Mouse (Mus musculus) kidney, embryonic 14.5 days (tissue): ENCODE data around the gene Smim10l2a. TPM values are rescaled to one million over a fixed set of nuclear protein-coding genes. Genes with fewer than 3 reads are reported as not detected.
"Not testable (repeated sequence)": the region's sequence is repeated elsewhere in the genome, so short reads cannot be mapped to it uniquely, and the experiment has no call there.

Experiments
- ATAC-seq: fragments of 200-750 bp; cut with Nextera tagmentation; 2 replicates; pipeline ENCODE4 v1.8.0; 2017; ENCODE audit warnings: moderate number of reproducible peaks, mild to moderate bottlenecking, moderate TSS enrichment, moderate library complexity; ENCODE audit not compliant: low FRiP score, low TSS enrichment
- H3K27ac ChIP-seq: fragments of 300-500 bp; sonication (generic); 2 replicates; pipeline ENCODE4 v1.5.1; 2014; ENCODE audit warnings: low read depth, mild to moderate bottlenecking, low read length, moderate library complexity, mixed read lengths
- H3K27me3 ChIP-seq: fragments of 300-500 bp; sonication (generic); 2 replicates; pipeline ENCODE4 v1.6.1; 2014; ENCODE audit warnings: mild to moderate bottlenecking, low read length; ENCODE audit not compliant: control insufficient read depth, insufficient read depth
- H3K36me3 ChIP-seq: fragments of 300-500 bp; sonication (generic); 2 replicates; pipeline ENCODE4 v1.6.1; 2014; ENCODE audit warnings: low read length, mixed read lengths; ENCODE audit not compliant: control insufficient read depth, insufficient read depth
- H3K4me1 ChIP-seq: fragments of 300-500 bp; sonication (generic); 2 replicates; pipeline ENCODE4 v1.6.1; 2014; ENCODE audit warnings: low read length, mixed read lengths; ENCODE audit not compliant: control insufficient read depth, insufficient read depth
- H3K4me2 ChIP-seq: fragments of 300-500 bp; sonication (generic); replicated peaks from 2 replicates; pipeline ENCODE4 v1.6.1; 2014; ENCODE audit warnings: low read depth, mild to moderate bottlenecking, low read length
- H3K4me3 ChIP-seq: fragments of 300-500 bp; sonication (generic); 2 replicates; pipeline ENCODE4 v1.5.1; 2014; ENCODE audit warnings: mild to moderate bottlenecking, low read length
- H3K9ac ChIP-seq: fragments of 300-500 bp; sonication (generic); 2 replicates; pipeline ENCODE4 v1.6.1; 2014; ENCODE audit warnings: low read depth, mild to moderate bottlenecking, low read length, moderate library complexity
- H3K9me3 ChIP-seq: fragments of 300-500 bp; sonication (generic); 2 replicates; pipeline ENCODE4 v1.6.1; 2016; ENCODE audit warnings: low read length; ENCODE audit not compliant: control insufficient read depth
- WGBS: fragments of 180-500 bp; shearing (Covaris S2); extraction: QIAGEN DNeasy Blood & Tissue Kit; methylation state at CpG from one replicate; pipeline ENCODE4 v1.1.7; 2014; 5-methylcytosine and 5-hydroxymethylcytosine counted together
- polyA plus RNA-seq: library from polyadenylated mRNA; unstranded; fragments of >200 nt; fragmentation: Nextera tagmentation; extraction: Ambion mirVana; gene quantifications from 2 replicates; pipeline ENCODE4 v1.2.1, GENCODE M21; 2014

Gene Smim10l2a
- polyA plus RNA-seq = 5.2 and 5.3 TPM in 2 replicates

- 16% methylated on average over 47 of the region's 56 CpGs for WGBS
- not testable (repeated sequence) for H3K4me1 ChIP-seq, H3K27ac ChIP-seq, H3K27me3 ChIP-seq, H3K9me3 ChIP-seq, H3K36me3 ChIP-seq
- Histone ChIP-seq H3K4me3 (peak within 1 kb of the TSS; percentile 40), H3K4me2 (peak within 1 kb of the TSS; percentile 43), H3K9ac (0 out of 2 replicates have a peak within 1 kb of the TSS, but pooled peaks have one; percentile 7)
- ATAC-seq = peak; percentile 95
These were observed at the start of gene Smim10l2a for GRCm38 (mm10) chrX:56374431-56375128. Smim10l2a (plus strand) TSS chrX:56374586.

- Histone ChIP-seq H3K4me1 (no peaks in the 10 kb centered on the region), H3K36me3 (no peaks in the 10 kb centered on the region), H3K27ac (no peak overlapping the region), H3K4me2 (no peak overlapping the region), H3K27me3 (no peaks in the 10 kb centered on the region), H3K9me3 (no peaks in the 10 kb centered on the region), H3K9ac (no peak overlapping the region), H3K4me3 (no peak overlapping the region)
- 59% methylated on average over 3 of the region's 3 CpGs for WGBS
- no peak for ATAC-seq
These were observed 42.3 kb upstream of the Smim10l2a start for GRCm38 (mm10) chrX:56332046-56332445.

- Histone ChIP-seq H3K27me3 (no peaks in the 10 kb centered on the region), H3K4me2 (no peak overlapping the region), H3K36me3 (no peaks in the 10 kb centered on the region), H3K9ac (no peak overlapping the region), H3K4me3 (no peak overlapping the region), H3K4me1 (no peaks in the 10 kb centered on the region), H3K9me3 (no peaks in the 10 kb centered on the region), H3K27ac (no peak overlapping the region)
- no peak for ATAC-seq
These were observed 34.1 kb upstream of the Smim10l2a start for GRCm38 (mm10) chrX:56340305-56340704.

GRCm38 (mm10) chrX:56342921-56343320 lies 31.5 kb upstream of the Smim10l2a start:
- no peak overlapping the region for H3K9ac ChIP-seq
- 84% methylated on average over 3 of the region's 3 CpGs for WGBS
- no peak for ATAC-seq

GRCm38 (mm10) chrX:56346176-56346931 lies 28.0 kb upstream of the Smim10l2a start, which contains the start of gene Zfp449:
Zfp449 (plus strand) TSS chrX:56346400.
- Histone ChIP-seq H3K4me1 (no peaks in the 10 kb centered on the region), H3K27me3 (no peaks in the 10 kb centered on the region), H3K9ac (peak within 1 kb of the TSS; percentile 69), H3K36me3 (no peaks in the 10 kb centered on the region; the same call in 1 of the 2 replicates), H3K27ac (no peak within 1 kb of the TSS), H3K4me2 (peak within 1 kb of the TSS; percentile 42), H3K9me3 (no peaks in the 10 kb centered on the region), H3K4me3 (peak within 1 kb of the TSS; percentile 55)
- ATAC-seq = peak; percentile 99
- WGBS = 27% methylated on average over 39 of the region's 39 CpGs

More at GRCm38 (mm10) chrX:56342921-56343320, 31.5 kb upstream of the Smim10l2a start:
- Histone ChIP-seq H3K4me1 (no peaks in the 10 kb centered on the region), H3K4me2 (no peak overlapping the region), H3K27me3 (no peaks in the 10 kb centered on the region), H3K4me3 (no peak overlapping the region), H3K36me3 (no peaks in the 10 kb centered on the region), H3K27ac (no peak overlapping the region), H3K9me3 (no peaks in the 10 kb centered on the region)

- 40% methylated on average over 8 of the region's 8 CpGs for WGBS
- peak overlapping the region; percentile 55 for H3K4me3 ChIP-seq
- no peak; the same call in 1 of the 2 replicates for ATAC-seq
- H3K9me3 ChIP-seq = no peaks in the 10 kb centered on the region
- H3K36me3 ChIP-seq = no peaks in the 10 kb centered on the region; the same call in 1 of the 2 replicates
- H3K4me1 ChIP-seq = no peaks in the 10 kb centered on the region
- peak overlapping the region; percentile 69; the same call in 1 of the 2 replicates for H3K9ac ChIP-seq
- no peaks in the 10 kb centered on the region for H3K27me3 ChIP-seq
- H3K4me2 ChIP-seq = peak overlapping the region; percentile 42
- H3K27ac ChIP-seq = no peak overlapping the region
These were observed 27.5 kb upstream of the Smim10l2a start for GRCm38 (mm10) chrX:56346932-56347253.

GRCm38 (mm10) chrX:56380852-56381251 lies 6.5 kb downstream of the Smim10l2a start:
- Histone ChIP-seq H3K27me3 (no peaks in the 10 kb centered on the region), H3K4me2 (no peak overlapping the region), H3K9ac (no peak overlapping the region), H3K27ac (no peak overlapping the region), H3K9me3 (no peaks in the 10 kb centered on the region; the same call in 1 of the 2 replicates), H3K4me1 (no peaks in the 10 kb centered on the region), H3K4me3 (no peak overlapping the region), H3K36me3 (no peaks in the 10 kb centered on the region)
- 88% methylated on average over 2 of the region's 2 CpGs for WGBS
- ATAC-seq = no peak

- no peak overlapping the region for H3K9ac ChIP-seq
- no peak overlapping the region for H3K4me2 ChIP-seq
- no peaks in the 10 kb centered on the region for H3K36me3 ChIP-seq
- no peaks in the 10 kb centered on the region for H3K4me1 ChIP-seq
- H3K4me3 ChIP-seq = no peak overlapping the region
- H3K27ac ChIP-seq = no peak overlapping the region
- H3K9me3 ChIP-seq = no peaks in the 10 kb centered on the region; the same call in 1 of the 2 replicates
- 85% methylated on average over 2 of the region's 2 CpGs for WGBS
- no peak for ATAC-seq
- no peaks in the 10 kb centered on the region for H3K27me3 ChIP-seq
These were observed 9.8 kb downstream of the Smim10l2a start for GRCm38 (mm10) chrX:56384142-56384541.

GRCm38 (mm10) chrX:56404646-56405045 lies 30.3 kb downstream of the Smim10l2a start:
- H3K4me2 ChIP-seq = no peak overlapping the region
- H3K4me1 ChIP-seq = no peaks in the 10 kb centered on the region
- H3K36me3 ChIP-seq = no peaks in the 10 kb centered on the region
- no peaks in the 10 kb centered on the region for H3K27me3 ChIP-seq
- H3K9ac ChIP-seq = no peak overlapping the region
- no peak for ATAC-seq
- 28% methylated on average over 2 of the region's 2 CpGs for WGBS
- no peak overlapping the region for H3K27ac ChIP-seq
- H3K9me3 ChIP-seq = no peaks in the 10 kb centered on the region
- H3K4me3 ChIP-seq = no peak overlapping the region
